In the genomic region with DNA sequence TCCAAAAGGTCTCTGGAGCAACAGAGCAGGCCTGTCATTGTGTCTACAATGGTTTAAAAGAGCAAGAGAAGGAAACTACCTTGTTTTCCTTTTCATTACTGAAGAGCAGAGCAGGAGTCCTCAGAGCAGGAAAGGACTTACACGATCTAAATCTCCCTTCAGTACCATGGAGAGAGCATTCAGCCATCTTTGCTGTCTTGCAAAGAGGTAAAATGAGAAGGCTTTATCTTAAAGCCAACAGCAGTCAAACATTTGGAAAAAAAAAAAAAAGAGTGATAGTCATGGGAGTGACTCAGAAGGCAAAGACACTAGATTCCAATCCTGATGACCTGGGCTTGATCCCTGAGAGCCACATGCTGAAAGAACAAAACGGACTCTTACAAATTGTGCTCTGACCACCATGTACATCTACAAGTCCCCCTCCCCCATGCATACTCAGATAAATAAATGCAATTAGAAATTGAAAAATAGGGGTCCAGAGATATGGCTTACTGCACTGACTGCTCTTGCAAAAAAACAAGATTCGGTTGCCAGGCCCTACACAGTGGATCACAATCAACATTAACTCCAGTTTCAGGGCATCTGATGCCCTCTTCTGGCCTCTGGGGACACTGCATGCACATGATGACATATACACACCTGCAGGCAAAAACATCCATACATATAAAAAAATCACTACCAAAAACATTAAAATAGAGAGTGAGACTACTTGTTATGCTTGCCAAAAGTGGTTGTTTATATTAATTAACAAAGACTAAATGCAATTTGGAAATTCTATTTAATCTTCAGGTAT, we compare ENCODE assay signal across 11 mouse cellular contexts.
DNase-seq lines count a peak whose midpoint lies in the region; ATAC-seq lines count a peak whose summit lies in the region.
"Had no signal": no experiment of that assay in that cellular context is flagged by ENCODE, and none has a peak within 500 bp of the region (broad histone marks: within the 10 kb centered on the region; RNA-seq: fewer than 3 reads in every experiment).

No protein-coding gene starts in this region.

- H3K27ac ChIP-seq in hindbrain, embryonic 11.5 days (ENCODE audit: low read depth, low read length): no peak overlapping the region
- no peak overlapping the region for H3K27ac ChIP-seq in hindbrain, embryonic 12.5 days

- H3K27me3 ChIP-seq in hindbrain, embryonic 11.5 days (ENCODE audit: control insufficient read depth, insufficient read depth, low read length): no peaks in the 10 kb centered on the region
- H3K27me3 ChIP-seq in hindbrain, embryonic 12.5 days: no peaks in the 10 kb centered on the region
- H3K27me3 ChIP-seq: heart, embryonic 12.5 days had no signal

- intact Hi-C loops in heart, postnatal 36 days (cut with DNase I): no loop called here

- no peak overlapping the region for H3K4me2 ChIP-seq in hindbrain, embryonic 11.5 days (replicated peaks; ENCODE audit: low read depth, low read length)
- H3K4me2 ChIP-seq in hindbrain, embryonic 12.5 days (replicated peaks): no peak overlapping the region
- H3K4me2 ChIP-seq: heart, embryonic 12.5 days had no signal

- ATAC-seq in hindbrain, embryonic 11.5 days (ENCODE audit: low FRiP score): no peak
- ATAC-seq in hindbrain, embryonic 12.5 days (ENCODE audit: low FRiP score): no peak

- no peaks in the 10 kb centered on the region for H3K4me1 ChIP-seq in hindbrain, embryonic 11.5 days (replicated peaks; ENCODE audit: control insufficient read depth, insufficient read depth, low read length)
- no peaks in the 10 kb centered on the region for H3K4me1 ChIP-seq in hindbrain, embryonic 12.5 days
- H3K4me1 ChIP-seq: heart, embryonic 12.5 days had no signal

- DNase-seq in hindbrain, embryonic 11.5 days (ENCODE audit: low spot score): peak; percentile 10
- peak; percentile 23 for DNase-seq in thymus, postnatal 14 days
- no peak for DNase-seq in thymus, adult 18-20 months
- peak; percentile 4 for DNase-seq in c-Kit-positive CD71-positive TER-119-negative erythroid progenitor cells, embryonic 14.5 days (ENCODE audit: low read depth)
- no peak for DNase-seq in heart, postnatal 36 days
- DNase-seq in cerebellum, adult 9-10 months: no peak
- DNase-seq in right cerebral cortex, postnatal 25 days: no peak
- DNase-seq: adrenal gland, adult 2 months; cerebellum, postnatal 36 days had no signal

- H3K9ac ChIP-seq in hindbrain, embryonic 11.5 days (ENCODE audit: low read depth, low read length): no peak overlapping the region
- no peak overlapping the region for H3K9ac ChIP-seq in hindbrain, embryonic 12.5 days
- H3K9ac ChIP-seq: heart, embryonic 12.5 days had no signal

- H3K9me3 ChIP-seq in hindbrain, embryonic 11.5 days (ENCODE audit: control insufficient read depth, low read length): no peaks in the 10 kb centered on the region
- no peaks in the 10 kb centered on the region for H3K9me3 ChIP-seq in hindbrain, embryonic 12.5 days (replicated peaks)

- no peaks in the 10 kb centered on the region for H3K36me3 ChIP-seq in hindbrain, embryonic 11.5 days (ENCODE audit: control insufficient read depth, insufficient read depth, low read length)
- H3K36me3 ChIP-seq in hindbrain, embryonic 12.5 days: no peaks in the 10 kb centered on the region
- H3K36me3 ChIP-seq: heart, embryonic 12.5 days had no signal

- H3K4me3 ChIP-seq in hindbrain, embryonic 11.5 days (ENCODE audit: low read depth, low read length): no peak overlapping the region
- no peak overlapping the region for H3K4me3 ChIP-seq in hindbrain, embryonic 12.5 days
- H3K4me3 ChIP-seq: heart, embryonic 12.5 days had no signal

- 77% methylated on average over 3 of the region's 3 CpGs for WGBS in hindbrain, embryonic 11.5 days
- WGBS in hindbrain, embryonic 12.5 days: 77% methylated on average over 3 of the region's 3 CpGs

Comparison
In these comparisons a context has a peak if more than half of its experiments do, and no peak if none do; other contexts are left out.
1. DNase-seq: peak in hindbrain, embryonic 11.5 days (single experiment), thymus, postnatal 14 days (single experiment) and c-Kit-positive CD71-positive TER-119-negative erythroid progenitor cells, embryonic 14.5 days (single experiment); none in thymus, adult 18-20 months (0 of 2), heart, postnatal 36 days (0 of 2), cerebellum, adult 9-10 months (single experiment) and right cerebral cortex, postnatal 25 days (single experiment).